Mouse (Mus musculus): ENCODE measurements around the gene Col25a1.

The Col25a1 gene

GRCm38 (mm10) chr3:130327039-130328015 is 196.0 kb downstream of the Col25a1 start:
- DNase-seq (ENCODE audit: low read depth), result no peak

DNA sequence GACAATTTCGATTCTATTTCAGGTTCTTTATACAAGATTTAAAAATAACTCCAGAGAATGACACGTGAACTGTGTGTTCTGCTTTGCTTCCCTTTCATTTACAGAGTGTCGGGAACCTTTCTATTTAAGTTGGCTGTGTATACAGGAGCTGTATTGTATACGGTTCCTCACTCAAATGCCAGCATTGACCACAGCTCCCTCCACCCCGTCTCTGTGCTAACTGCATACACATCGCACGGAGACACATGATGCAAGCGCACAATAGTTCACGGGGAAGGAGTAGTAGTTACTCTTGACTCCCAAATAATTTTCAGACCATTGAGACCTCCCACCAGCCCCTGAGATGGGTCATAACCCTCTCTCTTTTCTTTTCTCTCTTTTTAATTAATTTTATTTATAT is 197.6 kb downstream of the Col25a1 start:
- no peak for DNase-seq (ENCODE audit: low read depth)

GRCm38 (mm10) chr3:130329833-130330555 is 198.7 kb downstream of the Col25a1 start:
- no peak for DNase-seq (ENCODE audit: low read depth)

DNA sequence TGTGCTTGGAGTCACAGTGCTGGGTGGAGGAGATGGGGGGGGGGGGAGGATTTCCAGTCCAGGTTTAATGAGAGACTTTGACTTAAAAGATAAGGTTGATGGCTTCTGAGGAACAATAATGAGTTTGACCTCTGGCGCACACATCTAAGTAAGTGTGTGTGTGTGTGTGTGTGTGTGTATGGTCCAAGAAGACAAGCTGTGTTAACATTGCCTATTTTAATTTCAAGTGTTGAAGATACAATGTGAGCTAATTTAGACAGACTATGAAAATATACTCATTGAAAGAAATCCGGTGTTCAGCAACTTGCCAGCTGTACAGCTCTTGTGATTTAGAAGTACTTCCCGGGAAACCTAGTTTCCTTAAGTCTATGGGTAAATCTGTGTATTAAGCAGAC is 199.3 kb downstream of the Col25a1 start:
- no peak for DNase-seq (ENCODE audit: low read depth)

DNA sequence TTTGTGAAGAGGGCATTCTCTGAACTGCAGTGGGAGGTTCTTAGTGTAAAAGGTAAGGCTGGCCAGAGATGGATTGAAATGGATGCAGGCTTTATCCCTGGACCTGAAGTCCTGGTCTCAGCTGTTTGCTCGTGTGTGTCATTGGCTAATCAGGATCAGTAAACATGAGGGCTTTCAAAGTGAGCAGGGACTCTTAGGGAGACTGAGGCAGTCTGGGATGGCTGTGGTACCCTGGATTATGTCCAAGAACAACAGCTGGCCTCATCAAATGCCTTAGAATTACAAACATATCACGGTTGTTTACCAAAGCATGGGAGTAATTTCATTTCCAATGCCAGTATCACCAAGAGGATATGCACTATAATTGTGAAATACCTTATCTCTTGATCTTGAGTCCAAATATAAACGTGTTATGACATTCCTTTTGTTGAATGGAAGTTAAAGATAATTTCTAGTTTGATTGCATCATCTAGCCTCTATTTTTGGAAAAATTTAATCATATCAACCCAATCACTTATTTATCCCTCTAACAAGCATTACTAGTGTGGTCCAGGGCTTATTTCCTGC is 201.1 kb downstream of the Col25a1 start:
- no peak for DNase-seq (ENCODE audit: low read depth)

DNA sequence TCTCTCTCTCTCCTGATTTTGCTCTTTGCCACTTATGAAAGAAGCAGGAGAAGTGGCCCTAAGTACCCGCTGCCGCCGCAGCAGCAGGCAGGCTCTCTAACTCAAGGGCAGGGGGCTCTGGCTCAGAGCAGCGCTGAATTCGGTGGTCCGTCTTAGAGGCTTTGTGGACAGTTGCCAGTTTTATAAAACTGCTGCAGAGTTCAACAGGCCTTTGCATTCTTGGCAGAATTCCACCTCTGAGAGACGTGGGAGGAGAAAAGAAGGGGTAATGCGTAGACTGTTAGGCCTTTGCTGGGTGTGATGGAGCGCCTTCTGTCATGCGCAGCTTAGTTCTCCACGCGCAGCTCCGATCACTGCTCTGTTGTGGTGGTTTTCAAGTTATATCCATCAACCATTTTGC is 206.6 kb downstream of the Col25a1 start:
- DNase-seq (ENCODE audit: low read depth), result no peak

- DNase-seq (ENCODE audit: low read depth), result no peak
Observed at GRCm38 (mm10) chr3:130338371-130338770, 207.1 kb downstream of the Col25a1 start.

- no peak for DNase-seq (ENCODE audit: low read depth)
Observed at GRCm38 (mm10) chr3:130350161-130350560, 218.9 kb downstream of the Col25a1 start.

DNA sequence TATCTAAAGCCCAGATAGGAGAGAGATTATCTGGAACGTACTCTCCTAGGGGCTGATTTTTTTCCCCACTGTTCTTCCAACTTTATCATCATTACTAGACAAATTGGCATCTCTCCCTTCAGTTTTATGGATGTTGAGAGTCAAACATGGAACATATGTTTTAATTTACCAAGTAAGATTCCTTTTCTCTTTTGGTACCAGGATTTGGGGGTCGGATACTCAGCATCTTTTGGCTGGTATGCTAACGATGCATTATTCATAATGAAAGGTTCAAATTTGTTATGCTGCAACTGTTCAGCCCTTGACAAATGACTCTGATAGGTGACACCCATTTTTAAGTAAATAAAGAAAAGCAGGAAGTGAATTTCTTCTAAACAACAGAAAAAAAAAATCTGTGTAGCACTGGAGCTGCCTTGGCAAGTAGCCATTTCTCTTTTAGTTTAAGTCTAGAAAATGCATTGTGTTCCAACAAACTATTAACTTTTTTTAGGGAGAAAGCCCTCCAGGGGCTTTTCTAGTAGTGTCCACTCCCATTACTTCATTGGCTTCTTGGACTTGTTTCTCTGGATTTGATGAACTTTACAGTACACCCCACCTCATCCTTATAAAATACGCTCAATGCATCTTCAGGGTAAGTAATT is 223.2 kb downstream of the Col25a1 start:
- no peak for DNase-seq (ENCODE audit: low read depth)

DNA sequence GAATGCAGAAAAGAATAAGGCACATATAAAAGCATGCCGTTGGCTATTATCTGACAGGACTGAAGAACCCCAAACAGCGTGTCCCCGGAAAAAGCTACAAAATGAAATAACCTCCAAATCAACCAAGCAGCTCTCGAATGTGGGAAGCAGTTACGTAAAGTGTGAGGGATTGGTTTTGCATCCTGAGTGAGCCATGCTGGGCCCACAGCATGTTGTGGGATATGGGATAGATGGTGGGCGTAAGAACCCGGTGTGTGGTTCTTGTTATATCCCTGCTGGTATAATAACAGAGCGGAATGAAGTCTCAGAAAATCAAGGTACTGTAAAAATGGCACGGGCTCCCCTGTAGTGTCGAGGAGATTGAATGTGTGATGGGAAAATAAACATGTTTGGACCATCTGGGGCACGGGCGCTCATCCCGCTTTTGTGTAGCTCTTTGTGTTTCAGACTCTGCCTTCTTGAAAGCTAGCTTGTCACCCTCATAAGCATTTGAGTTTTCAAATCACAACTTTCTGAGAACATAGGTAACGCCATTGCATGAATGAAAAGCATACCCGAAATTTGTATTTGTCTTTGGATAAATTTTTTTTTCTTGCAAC is 225.4 kb downstream of the Col25a1 start:
- DNase-seq (ENCODE audit: low read depth), result no peak

DNA sequence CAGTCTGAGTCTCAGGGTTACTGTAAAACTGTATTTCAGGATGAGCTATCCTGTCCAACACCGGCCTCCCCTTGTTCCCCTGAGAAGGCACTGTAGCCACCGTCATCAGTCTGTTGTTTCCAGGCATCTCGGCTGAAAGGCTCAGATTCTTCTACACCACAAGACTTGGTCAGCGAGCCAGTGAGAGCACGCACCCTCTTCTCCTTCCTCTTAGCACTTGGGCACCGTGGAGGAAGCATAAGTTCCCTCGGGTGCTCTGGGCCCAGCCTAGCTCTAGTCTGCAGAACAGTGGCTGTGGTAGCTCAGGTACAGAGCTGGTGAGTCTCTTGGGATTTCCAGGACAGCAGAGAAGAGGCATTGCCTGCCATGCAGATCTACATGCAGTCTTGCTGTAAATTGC is 229.5 kb downstream of the Col25a1 start:
- no peak for DNase-seq (ENCODE audit: low read depth)

- no peak for DNase-seq (ENCODE audit: low read depth)
Observed at GRCm38 (mm10) chr3:130361922-130362321, 230.6 kb downstream of the Col25a1 start.

DNA sequence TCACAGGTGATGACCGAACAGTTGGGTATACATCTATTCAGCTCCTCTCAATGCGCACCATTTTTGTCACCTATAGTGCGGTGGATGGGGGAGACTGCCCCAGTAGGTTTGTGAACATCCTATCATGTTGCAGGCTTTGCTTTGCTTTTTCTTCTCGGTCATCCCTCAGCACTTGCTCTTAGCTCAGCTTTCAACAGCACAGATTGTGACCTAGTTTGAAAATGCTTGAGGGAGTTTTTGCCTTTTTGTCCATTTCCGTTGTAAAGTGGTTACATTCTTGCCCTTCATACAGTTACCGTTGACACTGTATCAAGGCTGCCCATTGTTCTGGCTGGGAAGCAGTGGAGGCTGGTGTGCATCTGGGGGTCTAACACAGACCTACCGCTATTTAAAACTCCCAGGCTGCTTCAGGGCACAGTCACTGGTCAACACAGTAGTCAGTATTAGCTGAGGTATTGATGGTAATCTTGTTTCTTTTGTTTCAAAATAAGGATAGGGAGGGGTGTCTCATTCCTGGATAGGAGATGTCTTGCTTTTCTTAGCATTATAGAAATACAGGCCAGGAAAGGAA is 231.6 kb downstream of the Col25a1 start:
- no peak for DNase-seq (ENCODE audit: low read depth)

DNA sequence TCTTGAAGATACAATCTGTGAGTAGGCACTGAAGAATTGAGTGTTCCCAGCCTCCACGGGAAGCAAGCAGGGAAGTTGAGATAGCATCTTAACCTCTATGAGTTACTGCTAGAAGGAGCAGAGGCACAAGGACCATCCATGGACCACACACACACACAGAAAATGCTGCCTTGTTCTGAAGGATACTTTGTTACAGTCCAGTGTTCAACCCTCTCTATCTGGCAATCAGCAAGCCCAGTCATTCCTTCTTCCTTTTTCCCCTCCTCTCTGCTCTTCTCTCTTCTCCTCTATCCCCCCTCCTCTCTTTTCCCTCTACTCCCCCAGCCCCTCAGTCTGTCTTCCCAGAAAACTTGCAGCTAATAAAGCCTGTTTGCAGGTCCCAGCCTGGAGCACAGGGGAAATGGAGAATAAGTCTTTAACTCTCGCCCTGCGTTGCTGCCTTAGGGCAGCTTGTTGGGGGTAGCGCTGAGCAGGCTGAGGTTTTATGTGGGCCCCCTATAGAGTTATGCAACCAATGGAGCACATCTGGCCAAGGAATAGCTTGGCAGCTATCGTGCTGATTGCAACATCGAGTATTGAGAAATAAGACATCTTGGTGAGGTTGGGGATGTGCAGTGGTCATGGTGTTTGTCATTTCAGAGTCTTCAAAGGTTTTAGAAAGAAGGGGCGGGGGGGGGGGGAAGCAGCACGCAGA is 235.8 kb downstream of the Col25a1 start:
- no peak for DNase-seq (ENCODE audit: low read depth)

DNA sequence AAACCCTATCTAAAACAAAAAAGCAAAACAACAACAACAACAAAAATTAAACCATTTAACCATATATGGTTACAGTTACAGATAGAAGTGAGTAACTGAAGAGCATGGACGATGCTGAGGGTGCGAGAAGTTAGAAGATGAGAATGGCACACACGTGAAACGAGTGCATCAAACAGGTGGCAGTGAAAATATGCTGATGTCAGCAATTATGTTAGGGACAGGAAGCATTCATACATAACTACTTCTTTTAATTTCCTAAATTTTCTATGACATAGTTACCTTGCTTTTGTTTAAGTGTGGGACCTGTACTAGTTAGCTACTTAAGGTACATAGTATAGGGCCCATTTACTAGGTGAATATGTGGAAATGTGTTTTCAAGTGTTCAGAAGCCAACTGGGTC is 237.1 kb downstream of the Col25a1 start:
- DNase-seq (ENCODE audit: low read depth), result no peak

DNA sequence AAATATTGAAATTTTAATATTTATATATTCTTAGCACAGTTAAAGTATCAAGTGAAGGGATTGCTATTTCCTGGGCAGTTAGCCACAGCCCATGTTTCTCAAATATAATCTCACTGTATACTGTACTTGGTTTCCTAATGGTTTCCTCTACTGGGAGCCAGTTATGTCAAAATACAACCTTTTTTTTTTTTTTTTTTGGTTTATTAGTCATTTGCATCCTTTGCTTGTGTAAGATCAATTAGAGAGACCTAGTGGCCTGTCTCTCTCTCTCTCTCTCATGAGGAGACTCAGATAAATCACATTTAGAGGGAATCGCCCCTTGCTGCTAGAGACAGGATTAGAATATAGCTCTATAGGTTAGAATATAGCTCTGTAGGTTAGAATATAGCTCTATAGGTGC is 237.8 kb downstream of the Col25a1 start:
- DNase-seq (ENCODE audit: low read depth), result no peak

DNA sequence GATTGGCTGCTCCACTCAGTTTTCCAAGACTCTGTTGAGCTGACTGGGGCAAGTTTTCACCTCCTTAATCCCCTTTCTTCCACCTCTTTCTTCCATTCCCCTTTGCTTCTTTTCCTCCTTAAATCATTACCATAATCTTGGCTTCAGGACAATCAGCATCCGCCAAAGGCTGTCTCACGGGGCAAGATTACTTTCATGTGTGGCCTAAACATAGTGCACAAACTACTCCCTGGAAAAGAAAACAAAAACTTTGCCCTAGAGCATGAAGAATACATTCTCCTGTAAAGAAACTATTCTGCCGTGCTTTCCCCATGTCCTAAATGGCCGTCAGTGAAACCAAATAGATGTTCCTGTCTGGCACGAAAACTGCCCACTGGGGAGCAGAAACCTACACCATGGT is 238.9 kb downstream of the Col25a1 start:
- DNase-seq (ENCODE audit: low read depth), result no peak

- no peak for DNase-seq (ENCODE audit: low read depth)
Observed at GRCm38 (mm10) chr3:130373145-130373544, 241.8 kb downstream of the Col25a1 start.

GRCm38 (mm10) chr3:130374620-130375341 is 243.5 kb downstream of the Col25a1 start:
- no peak for DNase-seq (ENCODE audit: low read depth)

DNA sequence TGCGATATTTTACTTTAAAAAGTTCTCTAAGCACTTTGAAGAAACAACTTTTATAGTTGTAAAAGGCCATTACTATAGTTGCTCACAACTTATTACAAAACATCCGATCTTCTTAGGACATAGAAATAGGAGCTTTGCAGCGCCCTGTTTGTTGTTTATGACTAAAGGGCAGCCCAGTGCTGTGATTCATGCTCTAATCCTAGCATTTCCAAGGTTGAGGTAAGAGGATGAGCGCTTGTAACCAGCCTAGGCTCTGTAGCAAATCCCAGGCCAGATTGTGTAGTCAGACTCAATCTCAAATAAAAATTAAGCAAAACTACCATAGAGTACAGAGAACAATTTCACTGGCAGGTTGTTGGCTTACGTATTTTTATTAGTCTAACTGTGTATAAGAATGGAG is 246.5 kb downstream of the Col25a1 start:
- DNase-seq (ENCODE audit: low read depth), result no peak
